Mouse (Mus musculus) frontal cortex, adult 2 months (tissue): Measurements from ENCODE around the gene Thbs3. TPM values are rescaled to one million over a fixed set of nuclear protein-coding genes. Genes with fewer than 3 reads are reported as not detected.

Experiments
- DNase-seq, 2 experiments: peaks; one replicate each; pipeline ENCODE4 v3.0.0; 2022; ENCODE audit warnings: low spot score in 1 of 2; ENCODE audit errors: extremely low spot score in 1 of 2
- polyA plus RNA-seq: library from polyadenylated mRNA; depleted of rRNA; stranded (reverse); fragments of >200 nt; gene quantifications from 2 replicates; pipeline ENCODE4 v1.2.3, GENCODE M21; 2012

The Thbs3 gene
- polyA plus RNA-seq, 1 experiment, result 57.4 TPM

GRCm38 (mm10) chr3:89226361-89226760, 11.4 kb downstream of the Thbs3 start:
- DNase-seq, result no peak

DNA sequence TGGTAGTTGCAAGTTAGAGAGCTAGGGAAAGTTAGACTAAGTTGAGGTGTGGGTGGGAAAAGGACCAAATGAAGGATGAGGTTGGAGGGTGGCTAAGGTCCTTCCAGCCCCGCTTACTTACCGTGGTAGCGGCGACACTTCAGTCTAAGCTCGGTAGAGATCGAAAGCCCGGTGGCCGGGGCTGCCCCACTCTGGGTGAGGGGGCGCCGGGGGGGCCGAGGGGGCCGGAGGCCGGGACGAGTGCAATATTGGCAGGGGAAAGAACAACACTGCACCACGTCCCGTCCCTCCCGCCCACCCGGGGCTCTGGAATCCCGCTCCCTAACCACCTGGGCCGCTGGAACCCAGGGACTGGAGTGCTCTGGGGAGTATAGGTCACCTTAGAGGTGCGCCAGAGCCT, 11.9 kb downstream of the Thbs3 start, which contains the start of gene Mtx1:
Gene Mtx1, minus strand, starts transcription at position 189 of the 400 bp plus-strand sequence.
- DNase-seq, result no peak

GRCm38 (mm10) chr3:89227307-89228179, 12.6 kb downstream of the Thbs3 start:
- peak; percentile 91 to 94 for DNase-seq

DNA sequence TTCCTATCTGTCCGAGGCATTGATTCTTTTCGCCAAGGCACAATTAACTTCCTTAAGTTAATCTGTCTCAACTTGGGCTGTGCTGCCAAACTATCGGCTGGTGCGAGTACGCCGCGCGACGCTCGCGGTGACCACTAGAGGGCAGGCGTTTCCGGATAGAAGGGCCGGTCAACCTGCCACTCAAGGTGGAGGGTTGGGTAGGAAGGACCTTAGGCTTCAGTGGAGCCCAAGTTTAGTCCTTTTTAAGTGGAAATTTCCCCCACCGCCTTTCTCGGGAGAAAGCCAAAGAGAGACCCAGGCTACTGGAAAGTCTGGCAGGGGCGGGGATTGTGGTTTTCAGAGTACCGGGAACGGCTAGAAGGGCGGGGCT, 13.2 kb downstream of the Thbs3 start:
- peak; percentile 55 to 92 for DNase-seq

DNA sequence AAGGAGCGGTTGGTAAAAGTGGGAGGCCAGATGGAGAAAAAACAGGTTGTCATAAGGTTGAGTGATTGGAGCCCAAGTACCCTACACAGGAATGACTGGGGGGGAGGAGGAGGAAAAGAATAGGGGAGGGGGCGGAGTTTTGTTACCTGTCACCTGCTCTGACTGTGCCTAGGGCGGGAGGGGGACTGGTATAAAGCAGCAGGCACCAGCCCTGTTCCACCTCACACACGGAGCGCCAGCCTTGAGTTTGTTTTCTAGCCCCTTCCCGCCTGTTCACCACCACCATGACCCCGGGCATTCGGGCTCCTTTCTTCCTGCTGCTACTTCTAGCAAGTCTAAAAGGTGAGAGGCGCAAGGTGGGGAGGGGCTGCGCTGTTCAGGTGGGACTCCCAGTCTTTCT, 13.9 kb downstream of the Thbs3 start, which contains the start of gene Muc1:
Gene Muc1, plus strand, starts transcription at position 222 of the 400 bp plus-strand sequence.
- no peak for DNase-seq

GRCm38 (mm10) chr3:89229276-89229675, 14.3 kb downstream of the Thbs3 start:
- DNase-seq, result no peak

GRCm38 (mm10) chr3:89230561-89230960, 15.6 kb downstream of the Thbs3 start:
- DNase-seq, result no peak

GRCm38 (mm10) chr3:89231345-89231744, 16.4 kb downstream of the Thbs3 start:
- no peak for DNase-seq

DNA sequence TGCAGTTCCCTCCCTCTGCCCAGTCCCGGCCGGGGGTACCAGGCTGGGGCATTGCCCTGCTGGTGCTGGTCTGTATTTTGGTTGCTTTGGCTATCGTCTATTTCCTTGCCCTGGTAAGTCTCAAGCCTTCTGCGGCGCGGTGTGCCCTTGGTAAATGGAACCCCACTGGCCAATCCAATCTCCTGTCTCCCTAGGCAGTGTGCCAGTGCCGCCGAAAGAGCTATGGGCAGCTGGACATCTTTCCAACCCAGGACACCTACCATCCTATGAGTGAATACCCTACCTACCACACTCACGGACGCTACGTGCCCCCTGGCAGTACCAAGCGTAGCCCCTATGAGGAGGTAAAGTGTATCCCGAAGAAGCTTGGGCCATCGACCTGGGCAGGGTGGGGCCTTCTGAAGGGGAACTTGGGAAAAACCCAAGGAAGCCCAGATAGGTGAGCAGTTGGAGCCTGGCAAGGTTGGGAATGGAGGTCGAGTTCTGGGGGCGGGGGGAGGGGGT, 16.8 kb downstream of the Thbs3 start:
- no peak for DNase-seq

- DNase-seq, result no peak
Measured at GRCm38 (mm10) chr3:89232614-89233013, 17.6 kb downstream of the Thbs3 start.

DNA sequence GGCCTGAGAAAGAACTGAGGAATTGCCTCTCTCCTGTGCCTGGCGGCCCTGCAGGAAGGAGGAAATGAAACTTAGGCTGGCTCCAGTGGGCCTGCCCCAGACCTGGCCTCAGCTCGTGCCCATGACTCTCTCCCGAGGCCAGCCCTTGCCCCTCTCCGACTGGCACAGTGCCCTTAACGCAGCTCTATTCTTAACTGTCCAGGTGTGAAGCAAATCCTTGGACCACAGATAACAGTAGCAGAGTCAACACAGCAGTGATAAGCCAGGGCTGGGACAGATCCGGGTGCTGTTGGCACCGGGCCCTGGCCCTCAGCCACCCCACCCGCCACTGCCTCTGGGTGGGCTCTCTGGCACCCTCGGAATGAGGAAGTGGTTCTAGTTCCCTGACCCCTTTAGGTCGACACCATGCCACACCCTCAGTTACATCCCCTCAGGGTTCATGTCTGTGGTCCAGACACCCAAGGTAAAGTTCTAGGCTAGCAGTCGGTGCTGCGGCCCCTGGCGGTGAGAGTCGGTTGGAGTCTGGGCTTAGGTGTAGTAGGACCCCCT, 18.7 kb downstream of the Thbs3 start:
- no peak for DNase-seq

GRCm38 (mm10) chr3:89236516-89236915, 21.5 kb downstream of the Thbs3 start:
- DNase-seq, result peak in 1 of 2 experiments; percentile 57

DNA sequence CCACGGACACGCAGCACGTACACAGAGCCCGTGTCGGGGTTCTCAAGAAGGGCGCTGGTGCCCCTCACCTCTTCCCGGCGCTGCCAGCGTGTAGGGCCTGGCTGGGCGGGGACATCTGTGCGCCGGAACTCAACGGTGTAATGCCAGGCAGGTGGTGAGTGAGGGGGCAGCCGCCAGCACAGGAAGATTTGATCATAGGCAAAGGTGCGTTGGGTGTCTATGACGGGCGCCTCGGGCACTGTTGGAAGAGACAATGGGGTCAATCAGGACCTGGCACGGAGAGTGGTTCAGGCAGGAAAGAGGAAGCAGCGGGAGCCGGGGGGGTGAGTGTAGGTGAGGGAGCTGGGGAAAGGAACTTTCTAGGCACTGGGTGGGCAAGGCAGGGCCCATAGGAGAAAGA, 22.7 kb downstream of the Thbs3 start:
- DNase-seq, result no peak

DNA sequence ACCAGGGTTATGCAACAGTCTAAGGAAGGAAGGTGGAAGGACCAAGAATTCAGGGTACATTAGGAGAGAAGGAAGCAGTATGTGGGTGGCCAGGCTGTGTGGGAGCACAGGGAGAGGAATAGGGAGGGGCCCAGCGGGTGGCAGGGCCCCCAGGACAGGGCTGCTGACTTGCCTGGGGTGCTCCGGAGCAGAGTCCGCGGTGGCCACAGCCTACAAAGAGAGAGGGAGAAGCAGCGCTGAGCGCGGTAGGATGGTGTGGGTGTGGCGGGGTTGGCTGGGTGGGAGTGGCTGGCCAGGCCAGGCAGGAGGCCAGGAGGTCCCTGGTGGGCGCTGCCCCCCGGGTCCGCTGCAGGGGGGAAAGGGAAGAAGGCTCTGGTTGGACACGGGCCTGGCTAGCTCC, 23.5 kb downstream of the Thbs3 start:
- no peak for DNase-seq

GRCm38 (mm10) chr3:89242331-89242895, 27.4 kb downstream of the Thbs3 start:
- DNase-seq, result peak in 1 of 2 experiments; percentile 79

DNA sequence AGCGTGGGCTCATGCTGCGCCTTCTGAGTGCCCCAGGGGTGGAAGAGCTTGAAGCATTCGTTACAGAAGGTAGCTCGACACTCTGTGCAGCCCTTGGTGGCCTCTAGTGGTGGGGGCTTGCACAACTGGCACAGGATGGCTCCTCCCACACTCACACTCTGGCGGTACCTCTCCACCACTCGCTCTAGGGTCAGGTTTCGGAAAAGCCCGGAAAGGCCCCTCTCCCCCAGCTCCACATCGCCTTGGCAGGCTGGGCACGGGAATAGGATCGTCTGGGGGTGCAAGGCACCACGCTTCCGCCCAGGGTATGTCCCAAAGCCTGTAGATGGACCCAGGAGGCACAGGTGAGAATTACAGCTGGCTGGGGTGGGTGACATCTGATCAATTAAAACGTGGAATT, 28.6 kb downstream of the Thbs3 start:
- DNase-seq, result no peak

- no peak for DNase-seq
Measured at GRCm38 (mm10) chr3:89244158-89244981, 29.4 kb downstream of the Thbs3 start.

GRCm38 (mm10) chr3:89244982-89245687, 30.2 kb downstream of the Thbs3 start:
- peak in 1 of 2 experiments; percentile 75 for DNase-seq

GRCm38 (mm10) chr3:89245688-89246171, 30.8 kb downstream of the Thbs3 start, which contains the start of gene Krtcap2:
TSS of gene Krtcap2 (plus strand) at chr3:89245966.
- peak; percentile 62 to 82 for DNase-seq
